Mouse (Mus musculus) limb, embryonic 15.5 days (tissue): Measurements from ENCODE around the gene Srbd1. TPM values are rescaled to one million over a fixed set of nuclear protein-coding genes. Genes with fewer than 3 reads are reported as not detected.
A peak's percentile ranks its signal among the peaks of the same experiment; 100 is the strongest.

ENCODE experiments used
- ATAC-seq: fragments of 200-750 bp; cut with Nextera tagmentation; 2 replicates; pipeline ENCODE4 v1.8.0; 2017; ENCODE audit warnings: low read depth, moderate TSS enrichment; ENCODE audit not compliant: insufficient number of reproducible peaks, low FRiP score, low TSS enrichment
- H3K27ac ChIP-seq: fragments of 300-500 bp; sonication (generic); 2 replicates; pipeline ENCODE4 v1.5.1; 2015; ENCODE audit warnings: moderate library complexity, mild to moderate bottlenecking, inconsistent platforms
- H3K27me3 ChIP-seq: fragments of 300-500 bp; sonication (generic); 2 replicates; pipeline ENCODE4 v1.6.1; 2015; ENCODE audit warnings: inconsistent platforms
- H3K36me3 ChIP-seq: fragments of 300-500 bp; sonication (generic); 2 replicates; pipeline ENCODE4 v1.6.1; 2015; ENCODE audit warnings: inconsistent platforms
- H3K4me1 ChIP-seq: fragments of 300-500 bp; sonication (generic); 2 replicates; pipeline ENCODE4 v1.6.1; 2015; ENCODE audit warnings: inconsistent platforms
- H3K4me2 ChIP-seq: fragments of 300-500 bp; sonication (generic); 2 replicates; pipeline ENCODE4 v1.6.1; 2015; ENCODE audit warnings: mild to moderate bottlenecking, inconsistent platforms
- H3K4me3 ChIP-seq: fragments of 300-500 bp; sonication (generic); 2 replicates; pipeline ENCODE4 v1.5.1; 2015; ENCODE audit warnings: mild to moderate bottlenecking, inconsistent platforms
- H3K9ac ChIP-seq: fragments of 300-500 bp; sonication (generic); 2 replicates; pipeline ENCODE4 v1.6.1; 2015; ENCODE audit warnings: inconsistent platforms
- H3K9me3 ChIP-seq: fragments of 300-500 bp; sonication (generic); 2 replicates; pipeline ENCODE4 v1.6.1; 2016; ENCODE audit warnings: inconsistent platforms
- WGBS: fragments of 180-500 bp; shearing (Covaris S2); methylation state at CpG from one replicate; pipeline ENCODE4 v1.1.7; 2015; 5-methylcytosine and 5-hydroxymethylcytosine counted together
- polyA plus RNA-seq: library from polyadenylated mRNA; unstranded; fragments of >200 nt; fragmentation: Nextera tagmentation; extraction: Ambion mirVana; gene quantifications from 2 replicates; pipeline ENCODE4 v1.2.1, GENCODE M21; 2015

The Srbd1 gene
- polyA plus RNA-seq, 1 experiment from 2014 or later: 14.5 TPM

- Histone ChIP-seq H3K27ac (peak within 1 kb of the TSS; percentile 99), H3K27me3 (no peaks in the 10 kb centered on the region), H3K36me3 (no peaks in the 10 kb centered on the region), H3K4me2 (peak within 1 kb of the TSS; percentile 94), H3K4me3 (peak within 1 kb of the TSS; percentile 81), H3K4me1 (peaks cover 25% of the 10 kb centered on the region), H3K9ac (peak within 1 kb of the TSS; percentile 88), H3K9me3 (no peaks in the 10 kb centered on the region)
- peak; percentile 78 for ATAC-seq
- under 1% methylated on average over 78 of the region's 115 CpGs for WGBS
Observed at GRCm38 (mm10) chr17:86167320-86168230, 22.6 kb upstream of the Srbd1 start, which contains the start of gene Prkce. Gene Prkce (plus strand): TSS chr17:86167785.

GRCm38 (mm10) chr17:86166567-86167319 lies 21.8 kb upstream of the Srbd1 start:
- peak overlapping the region; percentile 99 for H3K27ac ChIP-seq
- peaks cover 28% of the 10 kb centered on the region for H3K4me1 ChIP-seq
- no peaks in the 10 kb centered on the region for H3K27me3 ChIP-seq
- peak; percentile 52 for ATAC-seq
- H3K9ac ChIP-seq: peak overlapping the region; percentile 88
- under 1% methylated on average over 46 of the region's 46 CpGs for WGBS
- peak overlapping the region; percentile 94 for H3K4me2 ChIP-seq
- H3K4me3 ChIP-seq: peak overlapping the region; percentile 81
- no peaks in the 10 kb centered on the region for H3K36me3 ChIP-seq
- H3K9me3 ChIP-seq: no peaks in the 10 kb centered on the region

GRCm38 (mm10) chr17:86166051-86166566 lies 21.1 kb upstream of the Srbd1 start:
- Histone ChIP-seq H3K4me3 (peak overlapping the region; percentile 81), H3K27ac (peak overlapping the region; percentile 99), H3K9ac (peak overlapping the region; percentile 88), H3K4me2 (peak overlapping the region; percentile 94), H3K27me3 (no peaks in the 10 kb centered on the region), H3K9me3 (no peaks in the 10 kb centered on the region), H3K4me1 (peaks cover 28% of the 10 kb centered on the region), H3K36me3 (no peaks in the 10 kb centered on the region)
- 2% methylated on average over 19 of the region's 19 CpGs for WGBS
- ATAC-seq: no peak

GRCm38 (mm10) chr17:86164416-86164815 lies 19.4 kb upstream of the Srbd1 start:
- ATAC-seq: no peak
- Histone ChIP-seq H3K27ac (no peak overlapping the region), H3K4me1 (peaks cover 16% of the 10 kb centered on the region), H3K27me3 (no peaks in the 10 kb centered on the region), H3K9me3 (no peaks in the 10 kb centered on the region), H3K4me3 (no peak overlapping the region), H3K4me2 (no peak overlapping the region), H3K9ac (no peak overlapping the region), H3K36me3 (no peaks in the 10 kb centered on the region)
- 77% methylated on average over 7 of the region's 7 CpGs for WGBS

GRCm38 (mm10) chr17:86162672-86163071 lies 17.7 kb upstream of the Srbd1 start:
- no peaks in the 10 kb centered on the region for H3K9me3 ChIP-seq
- ATAC-seq: no peak
- no peak overlapping the region for H3K9ac ChIP-seq
- peaks cover 5% of the 10 kb centered on the region; the same call in 1 of the 2 replicates for H3K4me1 ChIP-seq
- WGBS: 66% methylated on average over 15 of the region's 15 CpGs
- H3K27me3 ChIP-seq: no peaks in the 10 kb centered on the region
- no peak overlapping the region for H3K4me3 ChIP-seq
- H3K27ac ChIP-seq: no peak overlapping the region
- no peak overlapping the region for H3K4me2 ChIP-seq
- no peaks in the 10 kb centered on the region for H3K36me3 ChIP-seq

GRCm38 (mm10) chr17:86156999-86157398 lies 12.0 kb upstream of the Srbd1 start:
- Histone ChIP-seq H3K9me3 (no peaks in the 10 kb centered on the region), H3K36me3 (no peaks in the 10 kb centered on the region), H3K27ac (no peak overlapping the region), H3K9ac (no peak overlapping the region), H3K27me3 (no peaks in the 10 kb centered on the region), H3K4me2 (no peak overlapping the region), H3K4me3 (no peak overlapping the region), H3K4me1 (no peaks in the 10 kb centered on the region)
- no peak for ATAC-seq
- 80% methylated on average over 6 of the region's 6 CpGs for WGBS

- Histone ChIP-seq H3K36me3 (no peaks in the 10 kb centered on the region), H3K9me3 (no peaks in the 10 kb centered on the region), H3K4me3 (no peak overlapping the region), H3K4me1 (peaks cover under 1% of the 10 kb centered on the region), H3K4me2 (0 out of 2 replicates have a peak overlapping the region, but pooled peaks have one; percentile 17), H3K27ac (no peak overlapping the region), H3K27me3 (no peaks in the 10 kb centered on the region), H3K9ac (no peak overlapping the region)
- 14% methylated on average over 5 of the region's 5 CpGs for WGBS
- peak; percentile 91 for ATAC-seq
Observed at GRCm38 (mm10) chr17:86150867-86151348, 5.9 kb upstream of the Srbd1 start.

GRCm38 (mm10) chr17:86149726-86150125 lies 4.8 kb upstream of the Srbd1 start:
- Histone ChIP-seq H3K27me3 (no peaks in the 10 kb centered on the region), H3K9ac (no peak overlapping the region), H3K9me3 (no peaks in the 10 kb centered on the region), H3K36me3 (no peaks in the 10 kb centered on the region), H3K4me3 (no peak overlapping the region), H3K27ac (no peak overlapping the region), H3K4me1 (peaks cover 6% of the 10 kb centered on the region), H3K4me2 (no peak overlapping the region)
- no peak for ATAC-seq
- 83% methylated on average over 1 of the region's 1 CpGs for WGBS

GRCm38 (mm10) chr17:86144537-86145078 lies 367 bp downstream of the Srbd1 start:
- H3K27me3 ChIP-seq: no peaks in the 10 kb centered on the region
- peak overlapping the region; percentile 82 for H3K4me2 ChIP-seq
- H3K36me3 ChIP-seq: peaks cover 6% of the 10 kb centered on the region; the same call in 1 of the 2 replicates
- peak; percentile 57 for ATAC-seq
- peaks cover 15% of the 10 kb centered on the region for H3K4me1 ChIP-seq
- WGBS: under 1% methylated on average over 33 of the region's 33 CpGs
- H3K4me3 ChIP-seq: peak overlapping the region; percentile 75
- no peaks in the 10 kb centered on the region for H3K9me3 ChIP-seq
- peak overlapping the region; percentile 63 for H3K27ac ChIP-seq
- peak overlapping the region; percentile 63 for H3K9ac ChIP-seq

GRCm38 (mm10) chr17:86135835-86136234 lies 9.1 kb downstream of the Srbd1 start:
- Histone ChIP-seq H3K4me2 (no peak overlapping the region), H3K4me3 (no peak overlapping the region), H3K9me3 (no peaks in the 10 kb centered on the region), H3K27me3 (no peaks in the 10 kb centered on the region), H3K9ac (no peak overlapping the region), H3K4me1 (no peaks in the 10 kb centered on the region), H3K36me3 (peaks cover 49% of the 10 kb centered on the region), H3K27ac (no peak overlapping the region)
- 75% methylated on average over 10 of the region's 10 CpGs for WGBS
- ATAC-seq: no peak

GRCm38 (mm10) chr17:86134461-86134860 lies 10.5 kb downstream of the Srbd1 start:
- WGBS: 77% methylated on average over 6 of the region's 6 CpGs
- H3K9me3 ChIP-seq: no peaks in the 10 kb centered on the region
- no peak overlapping the region for H3K4me3 ChIP-seq
- H3K9ac ChIP-seq: no peak overlapping the region
- ATAC-seq: no peak
- H3K27me3 ChIP-seq: no peaks in the 10 kb centered on the region
- H3K27ac ChIP-seq: no peak overlapping the region
- no peaks in the 10 kb centered on the region for H3K4me1 ChIP-seq
- H3K36me3 ChIP-seq: peaks cover 52% of the 10 kb centered on the region
- H3K4me2 ChIP-seq: no peak overlapping the region
